Mouse (Mus musculus) ES-E14 (cell line): Measurements from ENCODE around the gene Tmod4.

Experiments used
- MAFK ChIP-seq: IDR thresholded peaks from 2 replicates; pipeline ENCODE4 v1.6.1; 2014; ENCODE audit warnings: mild to moderate bottlenecking, low read depth, low read length, inconsistent platforms; ENCODE audit not compliant: insufficient read depth
- ZNF384 ChIP-seq: IDR thresholded peaks from 2 replicates; pipeline ENCODE4 v1.6.1; 2012; ENCODE audit warnings: low read depth, low read length, inconsistent platforms

DNA sequence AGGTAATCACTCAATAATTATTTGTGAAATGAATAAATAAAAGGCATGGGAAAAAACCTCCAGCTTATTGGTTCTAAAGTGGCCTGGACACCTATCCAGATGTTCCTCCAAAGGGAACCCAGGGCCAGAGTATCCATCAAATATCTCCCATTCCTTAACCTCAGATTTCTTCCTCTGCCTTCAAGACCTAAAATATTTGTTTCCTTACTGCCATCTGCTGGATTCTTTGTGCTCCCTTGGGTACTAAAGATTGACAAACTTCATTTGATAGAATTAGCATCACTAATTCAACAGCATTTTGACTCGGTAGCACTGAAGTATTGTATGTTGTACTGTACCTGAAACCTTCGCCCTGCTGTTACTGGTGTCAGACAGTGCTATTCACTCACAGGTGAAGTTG is 16.4 kb upstream of the Tmod4 start:
- no peak for TF ChIP-seq MAFK
- TF ChIP-seq ZNF384 = no peak
